Mouse (Mus musculus): Measurements from ENCODE around the gene Atad3a. TPM values are rescaled to one million over a fixed set of nuclear protein-coding genes. Genes with fewer than 3 reads are reported as not detected.

The Atad3a gene
- total RNA-seq, 2 experiments from 2014 or later, result 118 to 141 TPM

- peak; percentile 86 for DNase-seq
Observed at GRCm38 (mm10) chr4:155694111-155694481, 66.8 kb downstream of the Atad3a start, which contains the start of gene Fndc10. Fndc10 (plus strand) TSS chr4:155694342.

- no peak for DNase-seq
Observed at GRCm38 (mm10) chr4:155692421-155692820, 68.5 kb downstream of the Atad3a start.

Small RNAs within 50 kb of the gene (microRNA-seq; reads per million reads assigned to microRNA genes)
- gene Gm27743, result not detected

Other genes with a start within 250 kb of the Atad3a start
- gene Nadk, start 198.7 kb downstream of the Atad3a start, total RNA-seq (2021), result 100 to 1,000 TPM; 181 to 185 TPM
- 10 to 100 TPM; 25.2 to 26.7 TPM for gene Slc35e2, start 159.7 kb downstream of the Atad3a start, total RNA-seq (2021)
- 10 to 100 TPM; 34.6 to 38.3 TPM for gene Cdk11b, start 136.2 kb downstream of the Atad3a start, total RNA-seq (2021)
- gene Gm10563, start 115.7 kb downstream of the Atad3a start, total RNA-seq (2021), result not detected
- 10 to 100 TPM; 16.6 to 18.9 TPM for gene Mmp23, start 107.7 kb downstream of the Atad3a start, total RNA-seq (2021)
- gene Mib2, start 91.9 kb downstream of the Atad3a start, total RNA-seq (2021), result 10 to 100 TPM; 36.3 to 40.4 TPM
- gene Fndc10, start 66.8 kb downstream of the Atad3a start, total RNA-seq (2021), result 10 to 100 TPM; 36.3 to 49.0 TPM
- 10 to 100 TPM; 86.5 to 90.9 TPM for gene Ssu72, start 56.3 kb downstream of the Atad3a start, total RNA-seq (2021)
- gene Tmem240, start 26.3 kb downstream of the Atad3a start, total RNA-seq (2021), result 1 to 10 TPM in 1 of 2 experiments, under 1 TPM in 1; 0.81 to 1.4 TPM
- 1 to 10 TPM; 6.6 to 7.9 TPM for gene Vwa1, start 13.6 kb upstream of the Atad3a start, total RNA-seq (2021)
- 1 to 10 TPM in 1 of 2 experiments, under 1 TPM in 1; 0.54 to 1.4 TPM for gene Tmem88b, start 24.8 kb upstream of the Atad3a start, total RNA-seq (2021)
- gene Ankrd65, start 29.3 kb upstream of the Atad3a start, total RNA-seq (2021), result not detected
- gene Mrpl20, start 41.8 kb upstream of the Atad3a start, total RNA-seq (2021), result 100 to 1,000 TPM; 149 to 168 TPM
- 100 to 1,000 TPM in 1 of 2 experiments, 10 to 100 TPM in 1; 82.7 to 124 TPM for gene Ccnl2, start 51.4 kb upstream of the Atad3a start, total RNA-seq (2021)
- gene Aurkaip1, start 70.2 kb upstream of the Atad3a start, total RNA-seq (2021), result 100 to 1,000 TPM; 146 to 149 TPM
- gene Mxra8, start 78.6 kb upstream of the Atad3a start, total RNA-seq (2021), result 10 to 100 TPM; 56.6 to 59.6 TPM
- gene Dvl1, start 86.3 kb upstream of the Atad3a start, total RNA-seq (2021), result 10 to 100 TPM; 58.2 to 59.0 TPM
- gene Tas1r3, start 102.3 kb upstream of the Atad3a start, total RNA-seq (2021), result under 1 TPM; 0.36 to 0.45 TPM
- gene Cptp, start 108.3 kb upstream of the Atad3a start, total RNA-seq (2021), result 10 to 100 TPM; 17.6 to 18.4 TPM
- 10 to 100 TPM; 29.0 to 29.3 TPM for gene Ints11, start 108.5 kb upstream of the Atad3a start, total RNA-seq (2021)
- 10 to 100 TPM; 27.9 to 39.0 TPM for gene Pusl1, start 130.7 kb upstream of the Atad3a start, total RNA-seq (2021)
- gene Acap3, start 130.7 kb upstream of the Atad3a start, total RNA-seq (2021), result 10 to 100 TPM; 16.9 to 29.4 TPM
- gene Ube2j2, start 182.7 kb upstream of the Atad3a start, total RNA-seq (2021), result 10 to 100 TPM; 72.3 to 73.4 TPM
- 100 to 1,000 TPM; 117 to 132 TPM for gene C1qtnf12, start 201.2 kb upstream of the Atad3a start, total RNA-seq (2021)
- gene B3galt6, start 231.6 kb upstream of the Atad3a start, total RNA-seq (2021), result 1 to 10 TPM; 5.7 to 6.1 TPM
- gene Sdf4, start 231.8 kb upstream of the Atad3a start, total RNA-seq (2021), result 100 to 1,000 TPM; 184 to 191 TPM